Mouse (Mus musculus): ENCODE results near the gene 9930021J03Rik.

GRCm38 (mm10) chr19:29708461-29708860 is 97.3 kb downstream of the 9930021J03Rik start:
- TF ChIP-seq GATA1 (IDR thresholded peaks at IDR 0.05; ENCODE audit: low read length) (no peak), TAL1 (IDR thresholded peaks at IDR 0.05; ENCODE audit: low read length) (no peak)
